Mouse (Mus musculus) liver, embryonic 15.5 days (tissue): ENCODE results near the gene Thoc7. TPM values are rescaled to one million over a fixed set of nuclear protein-coding genes. Genes with fewer than 3 reads are reported as not detected.

Experiments used
- ATAC-seq: fragments of 200-750 bp; cut with Nextera tagmentation; 2 replicates; pipeline ENCODE4 v1.8.0; 2017; ENCODE audit warnings: moderate number of reproducible peaks, mild to moderate bottlenecking, moderate library complexity; ENCODE audit not compliant: insufficient read depth
- H3K27ac ChIP-seq: fragments of 300-500 bp; sonication (generic); replicated peaks from 2 replicates; pipeline ENCODE4 v1.5.1; 2015; ENCODE audit warnings: mild to moderate bottlenecking, inconsistent platforms
- H3K27me3 ChIP-seq: fragments of 300-500 bp; sonication (generic); 2 replicates; pipeline ENCODE4 v1.6.1; 2015; ENCODE audit warnings: mild to moderate bottlenecking, inconsistent platforms
- H3K36me3 ChIP-seq: fragments of 300-500 bp; sonication (generic); replicated peaks from 2 replicates; pipeline ENCODE4 v1.6.1; 2015; ENCODE audit warnings: moderate library complexity, mild to moderate bottlenecking, inconsistent platforms
- H3K4me1 ChIP-seq: fragments of 300-500 bp; sonication (generic); replicated peaks from 2 replicates; pipeline ENCODE4 v1.6.1; 2015; ENCODE audit warnings: inconsistent platforms
- H3K4me2 ChIP-seq: fragments of 300-500 bp; sonication (generic); 2 replicates; pipeline ENCODE4 v1.6.1; 2015; ENCODE audit warnings: moderate library complexity, mild to moderate bottlenecking, inconsistent platforms
- H3K4me3 ChIP-seq: fragments of 300-500 bp; sonication (generic); replicated peaks from 2 replicates; pipeline ENCODE4 v1.5.1; 2015; ENCODE audit warnings: mild to moderate bottlenecking, inconsistent platforms
- H3K9ac ChIP-seq: fragments of 300-500 bp; sonication (generic); 2 replicates; pipeline ENCODE4 v1.6.1; 2015; ENCODE audit warnings: moderate library complexity, mild to moderate bottlenecking, inconsistent platforms
- H3K9me3 ChIP-seq: fragments of 300-500 bp; sonication (generic); replicated peaks from 2 replicates; pipeline ENCODE4 v1.6.1; 2016; ENCODE audit warnings: inconsistent platforms
- WGBS: fragments of 180-500 bp; shearing (Covaris S2); methylation state at CpG from one replicate; pipeline ENCODE4 v1.1.7; 2015; ENCODE audit warnings: mixed read lengths; ENCODE audit not compliant: insufficient replicate concordance; 5-methylcytosine and 5-hydroxymethylcytosine counted together
- polyA plus RNA-seq: library from polyadenylated mRNA; unstranded; fragments of >200 nt; fragmentation: Nextera tagmentation; extraction: Ambion mirVana; gene quantifications from 2 replicates; pipeline ENCODE4 v1.2.1, GENCODE M21; 2015

The Thoc7 gene
- polyA plus RNA-seq: 63.4 and 72.1 TPM in 2 replicates

GRCm38 (mm10) chr14:13961401-13962112 is at the start of gene Thoc7, which contains the start of gene Atxn7:
TSS of gene Thoc7 (minus strand) at chr14:13961852.
TSS of gene Atxn7 (plus strand) at chr14:13961440.
- H3K27ac ChIP-seq: peak within 1 kb of the TSS; percentile 82
- peaks cover 40% of the 10 kb centered on the region for H3K4me1 ChIP-seq
- H3K36me3 ChIP-seq: no peaks in the 10 kb centered on the region
- WGBS: 1% methylated on average over 52 of the region's 56 CpGs
- peak; percentile 78 for ATAC-seq
- H3K4me3 ChIP-seq: peak within 1 kb of the TSS; percentile 90
- peak within 1 kb of the TSS; percentile 82 for H3K4me2 ChIP-seq
- peak within 1 kb of the TSS; percentile 94 for H3K9ac ChIP-seq
- H3K27me3 ChIP-seq: no peaks in the 10 kb centered on the region
- no peaks in the 10 kb centered on the region for H3K9me3 ChIP-seq

GRCm38 (mm10) chr14:14009712-14010111 is 48.1 kb upstream of the Thoc7 start:
- 19% methylated on average over 6 of the region's 6 CpGs for WGBS
- Histone ChIP-seq H3K36me3 (no peaks in the 10 kb centered on the region), H3K4me2 (no peak overlapping the region), H3K9ac (no peak overlapping the region), H3K4me1 (peaks cover 24% of the 10 kb centered on the region), H3K9me3 (no peaks in the 10 kb centered on the region), H3K27me3 (no peaks in the 10 kb centered on the region), H3K27ac (no peak overlapping the region), H3K4me3 (no peak overlapping the region)
- ATAC-seq: no peak

- H3K9me3 ChIP-seq: no peaks in the 10 kb centered on the region
- H3K9ac ChIP-seq: no peak overlapping the region
- WGBS: 81% methylated on average over 7 of the region's 7 CpGs
- no peaks in the 10 kb centered on the region for H3K27me3 ChIP-seq
- no peak overlapping the region for H3K4me2 ChIP-seq
- no peaks in the 10 kb centered on the region for H3K36me3 ChIP-seq
- H3K4me3 ChIP-seq: no peak overlapping the region
- H3K4me1 ChIP-seq: no peaks in the 10 kb centered on the region
- no peak overlapping the region for H3K27ac ChIP-seq
- ATAC-seq: no peak
These were observed 41.1 kb upstream of the Thoc7 start for GRCm38 (mm10) chr14:14002771-14003170.

- no peaks in the 10 kb centered on the region for H3K36me3 ChIP-seq
- WGBS: 49% methylated on average over 9 of the region's 9 CpGs
- H3K4me2 ChIP-seq: no peak overlapping the region; the same call in 1 of the 2 replicates
- H3K4me1 ChIP-seq: peaks cover 10% of the 10 kb centered on the region
- no peaks in the 10 kb centered on the region for H3K27me3 ChIP-seq
- peak; percentile 40; the same call in 1 of the 2 replicates for ATAC-seq
- no peak overlapping the region for H3K4me3 ChIP-seq
- no peaks in the 10 kb centered on the region for H3K9me3 ChIP-seq
- no peak overlapping the region for H3K27ac ChIP-seq
- H3K9ac ChIP-seq: no peak overlapping the region
These were observed 33.8 kb upstream of the Thoc7 start for GRCm38 (mm10) chr14:13995206-13996097.

- Histone ChIP-seq H3K4me3 (no peak overlapping the region), H3K4me1 (peaks cover 6% of the 10 kb centered on the region), H3K9me3 (no peaks in the 10 kb centered on the region), H3K27ac (no peak overlapping the region), H3K36me3 (no peaks in the 10 kb centered on the region), H3K4me2 (no peak overlapping the region), H3K27me3 (no peaks in the 10 kb centered on the region), H3K9ac (no peak overlapping the region)
- 68% methylated on average over 3 of the region's 3 CpGs for WGBS
- no peak for ATAC-seq
These were observed 29.1 kb upstream of the Thoc7 start for GRCm38 (mm10) chr14:13990741-13991140.

- WGBS: 12% methylated on average over 2 of the region's 2 CpGs
- no peak overlapping the region for H3K4me2 ChIP-seq
- H3K4me3 ChIP-seq: no peak overlapping the region
- H3K9ac ChIP-seq: no peak overlapping the region
- no peaks in the 10 kb centered on the region for H3K4me1 ChIP-seq
- ATAC-seq: no peak
- H3K27me3 ChIP-seq: no peaks in the 10 kb centered on the region
- no peaks in the 10 kb centered on the region for H3K9me3 ChIP-seq
- no peak overlapping the region for H3K27ac ChIP-seq
- no peaks in the 10 kb centered on the region for H3K36me3 ChIP-seq
These were observed 26.7 kb upstream of the Thoc7 start for GRCm38 (mm10) chr14:13988397-13988796.

- no peaks in the 10 kb centered on the region for H3K27me3 ChIP-seq
- H3K4me2 ChIP-seq: no peak overlapping the region
- H3K9ac ChIP-seq: no peak overlapping the region
- no peak for ATAC-seq
- H3K27ac ChIP-seq: no peak overlapping the region
- no peaks in the 10 kb centered on the region for H3K9me3 ChIP-seq
- WGBS: 60% methylated on average over 2 of the region's 2 CpGs
- H3K4me1 ChIP-seq: no peaks in the 10 kb centered on the region
- no peaks in the 10 kb centered on the region for H3K36me3 ChIP-seq
- H3K4me3 ChIP-seq: no peak overlapping the region
These were observed 20.5 kb upstream of the Thoc7 start for GRCm38 (mm10) chr14:13982174-13982573.

GRCm38 (mm10) chr14:13981286-13981685 is 19.6 kb upstream of the Thoc7 start:
- Histone ChIP-seq H3K4me1 (no peaks in the 10 kb centered on the region), H3K9me3 (no peaks in the 10 kb centered on the region), H3K9ac (no peak overlapping the region), H3K36me3 (no peaks in the 10 kb centered on the region), H3K4me2 (peak overlapping the region; percentile 15; the same call in 1 of the 2 replicates), H3K4me3 (no peak overlapping the region), H3K27me3 (no peaks in the 10 kb centered on the region), H3K27ac (no peak overlapping the region)
- no peak for ATAC-seq
- 7% methylated on average over 2 of the region's 2 CpGs for WGBS

GRCm38 (mm10) chr14:13977498-13977897 is 15.8 kb upstream of the Thoc7 start:
- H3K36me3 ChIP-seq: no peaks in the 10 kb centered on the region
- no peaks in the 10 kb centered on the region for H3K27me3 ChIP-seq
- no peak overlapping the region for H3K4me2 ChIP-seq
- H3K27ac ChIP-seq: no peak overlapping the region
- WGBS: 26% methylated on average over 1 of the region's 1 CpGs
- H3K4me1 ChIP-seq: no peaks in the 10 kb centered on the region
- H3K9me3 ChIP-seq: no peaks in the 10 kb centered on the region
- H3K9ac ChIP-seq: no peak overlapping the region
- H3K4me3 ChIP-seq: no peak overlapping the region
- ATAC-seq: no peak

GRCm38 (mm10) chr14:13971644-13972234 is 10.1 kb upstream of the Thoc7 start:
- Histone ChIP-seq H3K9me3 (no peaks in the 10 kb centered on the region), H3K4me1 (peaks cover 10% of the 10 kb centered on the region; the same call in 1 of the 2 replicates), H3K27ac (no peak overlapping the region), H3K4me3 (no peak overlapping the region), H3K9ac (no peak overlapping the region), H3K27me3 (no peaks in the 10 kb centered on the region), H3K36me3 (no peaks in the 10 kb centered on the region), H3K4me2 (no peak overlapping the region)
- WGBS: 34% methylated on average over 6 of the region's 6 CpGs
- ATAC-seq: no peak

GRCm38 (mm10) chr14:13970513-13970912 is 8.9 kb upstream of the Thoc7 start:
- no peaks in the 10 kb centered on the region for H3K9me3 ChIP-seq
- WGBS: 73% methylated on average over 3 of the region's 3 CpGs
- no peak for ATAC-seq
- no peak overlapping the region for H3K4me3 ChIP-seq
- H3K9ac ChIP-seq: no peak overlapping the region
- no peak overlapping the region for H3K27ac ChIP-seq
- H3K4me1 ChIP-seq: peaks cover 10% of the 10 kb centered on the region; the same call in 1 of the 2 replicates
- H3K36me3 ChIP-seq: no peaks in the 10 kb centered on the region
- no peaks in the 10 kb centered on the region for H3K27me3 ChIP-seq
- no peak overlapping the region for H3K4me2 ChIP-seq
